Mouse (Mus musculus): ENCODE measurements around the gene Eif2b3.

Eif2b3 gene

DNA sequence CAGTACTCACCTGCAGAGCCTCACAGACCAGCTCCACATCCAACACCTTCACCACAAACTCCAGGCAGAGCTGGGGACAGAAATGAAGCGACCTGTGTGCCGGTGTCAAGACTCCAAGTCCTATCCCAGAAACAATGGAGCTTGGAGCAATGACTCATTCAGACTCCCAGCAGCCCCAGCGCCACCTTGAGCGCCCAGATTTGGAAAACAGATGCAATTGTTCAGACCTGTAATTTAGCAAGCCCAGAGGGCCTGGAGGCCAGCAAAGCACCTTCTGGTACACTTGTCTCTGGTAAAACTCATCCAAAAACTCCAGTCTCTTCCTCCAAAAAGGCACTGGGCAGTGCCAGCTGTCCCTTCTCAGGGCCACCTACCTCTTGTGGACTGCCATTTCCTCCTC, 103.0 kb downstream of the Eif2b3 start:
- peak; percentile 50 for DNase-seq (ENCODE audit: low read depth, low spot score)

- no peak for DNase-seq (ENCODE audit: low read depth, low spot score)
Measured at GRCm38 (mm10) chr4:117123546-117124217, 104.5 kb downstream of the Eif2b3 start.

DNA sequence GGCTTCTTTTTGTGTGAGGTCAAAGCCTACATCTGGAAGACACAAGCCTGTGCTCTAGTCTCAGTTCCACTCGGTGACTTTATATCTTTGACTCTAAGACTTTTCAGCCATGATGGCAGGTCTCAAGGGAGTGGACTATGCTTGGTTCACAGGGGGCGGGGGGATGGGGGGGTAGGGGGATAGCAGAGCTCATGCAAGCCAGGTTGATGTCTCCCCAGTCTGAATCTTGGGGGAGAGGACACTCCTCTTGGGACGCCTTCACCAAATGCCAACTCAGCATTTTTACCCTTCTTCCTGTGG, 105.0 kb downstream of the Eif2b3 start:
- no peak for DNase-seq (ENCODE audit: low read depth, low spot score)

GRCm38 (mm10) chr4:117124518-117125347, 105.5 kb downstream of the Eif2b3 start:
- peak; percentile 53 for DNase-seq (ENCODE audit: low read depth, low spot score)

GRCm38 (mm10) chr4:117125348-117125909, 106.2 kb downstream of the Eif2b3 start, which contains the start of gene Btbd19:
Gene Btbd19, minus strand, starts transcription at chr4:117125725.
- DNase-seq (ENCODE audit: low read depth, low spot score) = peak; percentile 89

DNA sequence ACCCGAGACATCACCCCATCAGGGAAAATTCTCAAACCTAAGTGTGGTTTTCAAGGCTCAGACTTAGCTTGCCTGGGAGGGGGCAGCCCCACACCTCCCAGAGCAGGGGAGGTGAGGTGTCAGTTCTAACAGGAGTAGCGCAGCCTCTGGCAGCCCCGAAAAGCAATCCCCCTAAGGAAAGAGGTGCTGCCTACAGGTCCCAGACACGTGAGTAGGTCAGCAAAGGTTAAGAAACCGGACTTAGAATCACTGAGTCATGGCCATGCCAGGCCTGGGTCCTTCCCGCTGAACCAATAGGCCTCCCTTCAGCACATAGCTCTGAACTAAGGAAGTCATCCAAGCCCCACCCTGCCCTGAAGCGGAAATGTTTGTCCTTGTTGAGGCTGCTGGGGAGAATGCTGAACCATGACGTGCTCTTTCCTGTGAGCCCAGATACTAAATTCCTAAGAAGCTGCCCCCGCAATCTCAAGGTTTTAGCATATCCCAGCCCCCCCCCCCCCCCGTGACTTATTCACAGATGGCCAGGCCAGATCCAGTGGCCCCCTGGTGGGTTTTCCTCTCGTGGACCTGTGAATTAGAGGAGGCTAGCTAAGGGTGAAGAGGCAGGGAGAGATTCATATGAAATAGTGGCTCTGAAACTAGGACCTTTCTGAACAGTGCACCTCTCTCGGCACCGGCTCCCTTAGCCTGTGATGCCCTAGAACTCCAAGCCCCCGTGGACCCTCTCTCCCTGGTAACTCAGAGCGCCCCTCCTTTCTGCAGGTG, 106.9 kb downstream of the Eif2b3 start:
- DNase-seq (ENCODE audit: low read depth, low spot score) = peak; percentile 72

DNA sequence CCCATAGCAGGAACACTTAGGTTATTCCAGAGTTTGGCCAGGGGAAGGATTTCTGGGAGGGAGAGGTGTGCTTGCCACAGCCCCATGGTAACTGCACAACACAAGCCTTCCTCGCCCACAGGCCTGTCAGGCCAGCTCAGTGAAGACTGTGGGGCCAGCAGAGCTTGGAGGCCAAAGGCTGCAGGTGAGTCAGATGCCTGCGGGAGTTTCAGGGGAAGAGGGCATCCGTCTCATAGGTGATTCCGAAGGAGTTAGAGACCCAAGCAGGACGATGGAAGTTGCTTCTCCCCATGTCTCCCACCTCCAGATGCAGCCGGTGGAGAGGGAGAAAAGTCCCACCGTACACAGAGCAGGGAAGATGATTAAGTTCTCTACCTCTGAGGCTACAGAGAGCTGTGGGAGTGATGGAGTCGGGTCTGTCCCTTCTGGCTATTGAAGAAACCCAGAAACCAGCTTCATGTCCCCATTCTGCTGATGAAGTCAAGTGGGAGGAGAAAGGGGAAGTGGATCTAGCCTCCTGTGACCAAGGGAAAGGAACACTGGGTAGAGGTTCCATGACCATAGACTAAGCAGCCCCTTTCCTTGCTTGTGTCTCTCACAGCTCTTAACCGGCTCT, 107.6 kb downstream of the Eif2b3 start, which contains the start of gene Tctex1d4:
Tctex1d4 (plus strand) TSS at position 120 of the 616 bp plus-strand sequence.
- no peak for DNase-seq (ENCODE audit: low read depth, low spot score)

- no peak for DNase-seq (ENCODE audit: low read depth, low spot score)
Measured at GRCm38 (mm10) chr4:117127991-117128686, 108.9 kb downstream of the Eif2b3 start.

DNA sequence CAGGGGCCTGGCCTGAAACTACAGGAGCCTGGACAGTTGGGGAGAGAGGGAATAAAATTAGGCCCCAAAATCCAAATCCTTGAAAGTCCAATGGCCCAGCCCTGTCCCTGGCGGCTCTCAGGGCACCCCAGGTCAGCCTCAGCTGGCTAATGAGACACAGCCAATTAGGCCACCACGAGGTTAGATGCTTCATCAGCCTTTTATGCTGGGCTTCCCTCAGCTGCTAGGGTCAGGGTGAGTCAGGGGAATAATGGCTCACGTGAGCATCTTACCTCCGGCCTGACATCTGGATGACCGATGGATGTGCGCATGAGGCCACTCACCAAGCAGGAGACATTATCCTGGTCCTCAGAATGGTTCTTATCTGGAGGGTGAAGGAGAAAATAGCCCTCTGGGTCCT, 111.6 kb downstream of the Eif2b3 start:
- DNase-seq (ENCODE audit: low read depth, low spot score) = no peak

- peak; percentile 64 for DNase-seq (ENCODE audit: low read depth, low spot score)
Measured at GRCm38 (mm10) chr4:117131198-117131597, 112.0 kb downstream of the Eif2b3 start.

DNA sequence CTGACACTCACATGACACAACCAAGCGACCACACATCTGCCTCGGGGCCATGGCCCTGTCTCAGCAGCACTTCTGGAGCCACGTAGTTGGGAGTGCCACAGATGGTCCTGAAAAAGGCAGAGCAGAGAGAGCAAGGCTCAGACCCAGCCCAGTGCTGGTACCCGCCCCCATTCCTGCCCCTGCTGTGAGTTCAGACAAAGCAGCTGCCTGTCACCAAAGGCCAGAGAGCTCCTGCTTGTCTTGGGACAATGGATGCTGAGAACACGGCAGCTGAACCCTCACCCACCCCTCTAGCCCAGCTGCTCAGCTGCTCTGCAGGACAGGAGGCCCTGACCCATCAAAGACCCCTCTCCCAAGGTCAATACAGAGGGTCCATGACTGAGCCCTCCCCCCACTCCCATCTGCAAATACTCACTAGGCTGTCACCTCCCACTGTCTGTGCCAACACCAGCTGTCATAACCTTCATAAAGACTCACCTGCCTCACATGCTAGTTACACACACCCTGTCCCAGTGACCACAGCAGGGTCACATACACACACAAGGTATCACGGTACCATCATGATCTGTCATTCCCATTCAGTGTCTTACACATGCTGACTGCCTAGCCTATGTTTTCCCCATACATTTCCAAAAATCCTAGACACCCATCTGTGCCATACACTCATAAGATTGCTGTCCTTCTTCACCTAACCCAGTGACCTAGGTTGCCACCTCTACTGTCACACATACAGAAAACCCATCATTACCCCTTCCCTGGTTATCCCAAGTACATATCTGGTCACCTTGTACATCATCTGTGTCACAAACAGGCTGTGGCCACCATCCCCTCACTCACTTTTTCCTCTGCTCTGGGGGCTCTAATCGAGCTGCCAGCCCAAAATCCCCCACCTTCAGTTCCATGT, 112.9 kb downstream of the Eif2b3 start:
- DNase-seq (ENCODE audit: low read depth, low spot score) = peak; percentile 77

GRCm38 (mm10) chr4:117132794-117133143, 113.6 kb downstream of the Eif2b3 start:
- no peak for DNase-seq (ENCODE audit: low read depth, low spot score)

- no peak for DNase-seq (ENCODE audit: low read depth, low spot score)
Measured at GRCm38 (mm10) chr4:117133366-117133796, 114.2 kb downstream of the Eif2b3 start.

GRCm38 (mm10) chr4:117133817-117134600, 114.8 kb downstream of the Eif2b3 start, which contains the start of gene Plk3:
Gene Plk3, minus strand, starts transcription at chr4:117133963.
- DNase-seq (ENCODE audit: low read depth, low spot score) = peak; percentile 99

- no peak for DNase-seq (ENCODE audit: low read depth, low spot score)
Measured at GRCm38 (mm10) chr4:117134601-117134995, 115.4 kb downstream of the Eif2b3 start.

- DNase-seq (ENCODE audit: low read depth, low spot score) = no peak
Measured at GRCm38 (mm10) chr4:117136034-117136433, 116.8 kb downstream of the Eif2b3 start.

All from brain, adult 2 months (tissue).